Mouse (Mus musculus) liver, postnatal 0 days (tissue): ENCODE measurements around the gene Ehbp1. TPM values are rescaled to one million over a fixed set of nuclear protein-coding genes. Genes with fewer than 3 reads are reported as not detected.

Source experiments
- ATAC-seq: fragments of 200-750 bp; cut with Nextera tagmentation; 2 replicates; pipeline ENCODE4 v1.8.0; 2017; ENCODE audit warnings: mild to moderate bottlenecking, moderate library complexity
- DNase-seq: peaks from one replicate; pipeline ENCODE4 v3.0.0-alpha.2; 2016
- H3K27ac ChIP-seq: fragments of 300-500 bp; sonication (generic); 2 replicates; pipeline ENCODE4 v1.5.1; 2014; ENCODE audit warnings: antibody characterized with exemption, moderate library complexity, mild to moderate bottlenecking, low read depth
- H3K27me3 ChIP-seq: fragments of 300-500 bp; sonication (generic); 2 replicates; pipeline ENCODE4 v1.6.1; 2014; ENCODE audit warnings: low read length, control low read depth, mixed read lengths; ENCODE audit not compliant: insufficient read depth
- H3K36me3 ChIP-seq: fragments of 300-500 bp; sonication (generic); replicated peaks from 2 replicates; pipeline ENCODE4 v1.6.1; 2014; ENCODE audit warnings: mild to moderate bottlenecking, control low read depth, low read length, moderate library complexity, mixed read lengths; ENCODE audit not compliant: insufficient read depth
- H3K4me1 ChIP-seq: fragments of 300-500 bp; sonication (generic); 2 replicates; pipeline ENCODE4 v1.6.1; 2014; ENCODE audit warnings: antibody characterized with exemption, mild to moderate bottlenecking, control low read depth; ENCODE audit not compliant: insufficient read depth
- H3K4me2 ChIP-seq: fragments of 300-500 bp; sonication (generic); 2 replicates; pipeline ENCODE4 v1.6.1; 2014; ENCODE audit warnings: low read depth, mild to moderate bottlenecking, low read length, moderate library complexity, mixed read lengths
- H3K4me3 ChIP-seq: fragments of 300-500 bp; sonication (generic); 2 replicates; pipeline ENCODE4 v1.5.1; 2014; ENCODE audit warnings: low read depth, low read length
- H3K9ac ChIP-seq: fragments of 300-500 bp; sonication (generic); replicated peaks from 2 replicates; pipeline ENCODE4 v1.6.1; 2014; ENCODE audit warnings: mild to moderate bottlenecking, moderate library complexity
- H3K9me3 ChIP-seq: fragments of 300-500 bp; sonication (generic); 2 replicates; pipeline ENCODE4 v1.6.1; 2016; ENCODE audit warnings: mild to moderate bottlenecking, control low read depth, low read length, mixed read lengths
- CTCF ChIP-seq: sonication (generic); IDR thresholded peaks from 2 replicates; pipeline ENCODE4 v1.5.1; 2016; ENCODE audit warnings: antibody characterized with exemption, low read depth
- EP300 ChIP-seq: IDR thresholded peaks from 2 replicates; pipeline ENCODE4 v1.6.1; 2016; ENCODE audit warnings: antibody characterized with exemption, low read depth, mild to moderate bottlenecking
- WGBS: fragments of 180-500 bp; shearing (Covaris S2); extraction: QIAGEN DNeasy Blood & Tissue Kit; methylation state at CpG from one replicate; pipeline ENCODE4 v1.1.7; 2014; ENCODE audit not compliant: insufficient replicate concordance; 5-methylcytosine and 5-hydroxymethylcytosine counted together
- polyA plus RNA-seq: library from polyadenylated mRNA; unstranded; fragments of >200 nt; fragmentation: Nextera tagmentation; extraction: Ambion mirVana; gene quantifications from 2 replicates; pipeline ENCODE4 v1.2.1, GENCODE M21; 2015

Gene Ehbp1
- polyA plus RNA-seq, 1 experiment from 2014 or later = 1.9 TPM

- 0 out of 2 replicates have a peak, but pooled peaks cover 3% of the 10 kb centered on the region for H3K36me3 ChIP-seq
- ATAC-seq (no peak), DNase-seq (no peak)
- H3K4me2 ChIP-seq = no peak overlapping the region
- no peaks in the 10 kb centered on the region for H3K4me1 ChIP-seq
- 78% methylated on average over 6 of the region's 6 CpGs for WGBS
- no peak overlapping the region for H3K27ac ChIP-seq
- H3K4me3 ChIP-seq = no peak overlapping the region
- TF ChIP-seq EP300 (no peak), CTCF (no peak)
- H3K9me3 ChIP-seq = no peaks in the 10 kb centered on the region
- H3K27me3 ChIP-seq = no peaks in the 10 kb centered on the region
- no peak overlapping the region for H3K9ac ChIP-seq
These were observed 302.2 kb downstream of the Ehbp1 start for GRCm38 (mm10) chr11:22039854-22040426.

- Histone ChIP-seq H3K27me3 (no peaks in the 10 kb centered on the region), H3K9ac (no peak overlapping the region), H3K27ac (no peak overlapping the region), H3K4me3 (no peak overlapping the region), H3K4me2 (no peak overlapping the region), H3K9me3 (no peaks in the 10 kb centered on the region), H3K36me3 (peaks cover 3% of the 10 kb centered on the region; the same call in 1 of the 2 replicates), H3K4me1 (no peaks in the 10 kb centered on the region)
- DNase-seq (no peak), ATAC-seq (no peak)
- WGBS = 68% methylated on average over 7 of the region's 7 CpGs
- no peak for TF ChIP-seq CTCF
- TF ChIP-seq EP300 = no peak
These were observed 307.5 kb downstream of the Ehbp1 start for GRCm38 (mm10) chr11:22034564-22035105.

- peaks cover 3% of the 10 kb centered on the region; the same call in 1 of the 2 replicates for H3K36me3 ChIP-seq
- no peaks in the 10 kb centered on the region for H3K4me1 ChIP-seq
- H3K27me3 ChIP-seq = no peaks in the 10 kb centered on the region
- H3K27ac ChIP-seq = no peak overlapping the region
- WGBS = 78% methylated on average over 3 of the region's 3 CpGs
- TF ChIP-seq EP300 = no peak
- no peak for TF ChIP-seq CTCF
- DNase-seq (no peak), ATAC-seq (no peak)
- no peak overlapping the region for H3K4me3 ChIP-seq
- no peak overlapping the region for H3K9ac ChIP-seq
- no peaks in the 10 kb centered on the region for H3K9me3 ChIP-seq
- no peak overlapping the region for H3K4me2 ChIP-seq
These were observed 308.5 kb downstream of the Ehbp1 start for GRCm38 (mm10) chr11:22033582-22033981.

DNA sequence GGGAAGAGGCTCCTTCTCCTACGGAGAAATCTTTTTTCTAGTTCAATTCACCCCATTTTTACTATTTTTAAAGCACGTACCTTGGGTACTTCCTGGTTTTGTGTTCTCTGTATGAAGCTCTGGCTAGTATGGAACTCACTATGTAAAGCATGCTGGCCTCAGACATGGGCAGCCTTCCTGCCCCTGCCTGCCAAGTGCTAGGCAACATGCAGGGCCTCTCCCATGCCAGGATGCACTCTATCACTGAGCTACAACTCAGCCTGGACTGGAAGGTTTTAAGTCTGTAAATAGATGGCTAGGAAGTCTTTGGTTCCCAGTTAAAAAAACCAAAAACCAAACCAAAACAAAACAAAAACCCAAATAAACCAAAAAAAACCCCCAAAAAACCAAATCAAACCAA, 321.5 kb downstream of the Ehbp1 start:
- Histone ChIP-seq H3K4me1 (no peaks in the 10 kb centered on the region), H3K27ac (no peak overlapping the region), H3K9ac (no peak overlapping the region), H3K9me3 (no peaks in the 10 kb centered on the region), H3K36me3 (no peaks in the 10 kb centered on the region), H3K4me3 (no peak overlapping the region), H3K4me2 (no peak overlapping the region), H3K27me3 (no peaks in the 10 kb centered on the region)
- ATAC-seq = no peak
- DNase-seq = no peak
- TF ChIP-seq EP300 = no peak
- TF ChIP-seq CTCF = no peak
- 79% methylated on average over 2 of the region's 2 CpGs for WGBS

GRCm38 (mm10) chr11:22017444-22017843, 324.6 kb downstream of the Ehbp1 start:
- WGBS = 89% methylated on average over 8 of the region's 8 CpGs

DNA sequence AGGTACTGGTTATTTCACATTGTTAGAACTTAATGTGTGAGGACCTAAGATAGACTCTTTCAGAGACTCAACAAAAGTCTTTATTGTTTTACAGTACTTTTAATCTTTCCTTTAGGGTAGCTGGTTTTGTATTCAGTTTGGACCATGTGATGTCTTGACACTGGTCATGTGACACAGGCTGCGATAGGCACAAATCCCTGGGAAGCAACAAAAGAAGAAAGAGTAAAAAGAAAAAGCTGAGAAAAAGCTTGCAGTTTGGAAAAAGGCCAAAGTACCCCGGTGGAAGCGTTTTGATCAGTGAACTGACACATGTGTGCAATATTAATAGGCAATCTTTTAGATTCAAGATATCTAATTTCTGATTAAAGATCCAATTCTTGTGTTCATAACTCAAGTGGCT, 325.8 kb downstream of the Ehbp1 start:
- H3K4me3 ChIP-seq = no peak overlapping the region
- DNase-seq = no peak
- WGBS = 75% methylated on average over 3 of the region's 3 CpGs
- H3K4me1 ChIP-seq = no peaks in the 10 kb centered on the region
- H3K9ac ChIP-seq = no peak overlapping the region
- H3K27ac ChIP-seq = no peak overlapping the region
- no peak overlapping the region for H3K4me2 ChIP-seq
- no peaks in the 10 kb centered on the region for H3K27me3 ChIP-seq
- H3K9me3 ChIP-seq = no peaks in the 10 kb centered on the region
- no peak for TF ChIP-seq CTCF
- no peak for TF ChIP-seq EP300
- H3K36me3 ChIP-seq = no peaks in the 10 kb centered on the region
- no peak for ATAC-seq

More at GRCm38 (mm10) chr11:22017444-22017843, 324.6 kb downstream of the Ehbp1 start:
- no peak for TF ChIP-seq CTCF
- no peak for TF ChIP-seq EP300
- ATAC-seq (no peak), DNase-seq (no peak)
- Histone ChIP-seq H3K27ac (no peak overlapping the region), H3K4me3 (no peak overlapping the region), H3K4me2 (no peak overlapping the region), H3K9me3 (no peaks in the 10 kb centered on the region), H3K4me1 (no peaks in the 10 kb centered on the region), H3K27me3 (no peaks in the 10 kb centered on the region), H3K36me3 (no peaks in the 10 kb centered on the region), H3K9ac (no peak overlapping the region)

DNA sequence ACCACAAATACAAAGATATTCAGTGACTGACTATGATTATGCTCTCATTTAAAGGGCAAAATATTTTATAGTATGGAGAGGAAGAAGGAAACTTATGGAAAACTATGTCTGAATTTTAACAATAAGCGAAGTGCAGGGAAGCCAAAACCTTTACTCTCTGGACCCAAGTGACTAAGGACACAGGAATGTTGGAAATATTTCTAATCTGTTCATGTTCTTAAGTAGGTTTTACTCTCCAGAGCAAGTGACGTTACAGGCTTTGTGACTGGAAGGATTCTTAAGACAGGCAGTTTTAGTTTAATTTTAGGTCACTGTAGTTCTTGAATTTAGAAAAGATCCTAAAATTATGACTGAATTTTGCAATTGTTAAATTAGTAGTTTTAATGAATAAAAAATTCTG, 333.3 kb downstream of the Ehbp1 start:
- no peak for TF ChIP-seq CTCF
- TF ChIP-seq EP300 = no peak
- Histone ChIP-seq H3K36me3 (no peaks in the 10 kb centered on the region), H3K27me3 (peaks cover 50% of the 10 kb centered on the region), H3K9me3 (no peaks in the 10 kb centered on the region), H3K4me2 (no peak overlapping the region), H3K4me1 (no peaks in the 10 kb centered on the region), H3K27ac (no peak overlapping the region), H3K4me3 (no peak overlapping the region), H3K9ac (no peak overlapping the region)
- no peak for ATAC-seq
- WGBS = 49% methylated on average over 2 of the region's 2 CpGs
- DNase-seq = no peak
